Mouse (Mus musculus) hindbrain, embryonic 14.5 days (tissue): ENCODE results near the gene Dmpk. TPM values are rescaled to one million over a fixed set of nuclear protein-coding genes. Genes with fewer than 3 reads are reported as not detected.
"Not testable (repeated sequence)": the region's sequence is repeated elsewhere in the genome, so short reads cannot be mapped to it uniquely, and the experiment has no call there.

ENCODE experiments used
- ATAC-seq: fragments of 200-750 bp; cut with Nextera tagmentation; 2 replicates; pipeline ENCODE4 v1.8.0; 2017; ENCODE audit warnings: moderate number of reproducible peaks, mild to moderate bottlenecking, moderate TSS enrichment, moderate library complexity; ENCODE audit not compliant: low FRiP score
- DNase-seq: peaks from one replicate; pipeline ENCODE4 v3.0.0-alpha.2; 2015; ENCODE audit warnings: low spot score
- H3K27ac ChIP-seq: fragments of 300-500 bp; sonication (generic); 2 replicates; pipeline ENCODE4 v1.5.1; 2014; ENCODE audit warnings: mild to moderate bottlenecking, moderate library complexity
- H3K27me3 ChIP-seq: fragments of 300-500 bp; sonication (generic); 2 replicates; pipeline ENCODE4 v1.6.1; 2014; ENCODE audit warnings: mild to moderate bottlenecking, low read length, mixed read lengths; ENCODE audit not compliant: control insufficient read depth, insufficient read depth
- H3K36me3 ChIP-seq: fragments of 300-500 bp; sonication (generic); replicated peaks from 2 replicates; pipeline ENCODE4 v1.6.1; 2014; ENCODE audit not compliant: control insufficient read depth, insufficient read depth
- H3K4me1 ChIP-seq: fragments of 300-500 bp; sonication (generic); replicated peaks from 2 replicates; pipeline ENCODE4 v1.6.1; 2014; ENCODE audit warnings: antibody characterized with exemption, low read length, mixed read lengths; ENCODE audit not compliant: control insufficient read depth, insufficient read depth
- H3K4me2 ChIP-seq: fragments of 300-500 bp; sonication (generic); replicated peaks from 2 replicates; pipeline ENCODE4 v1.6.1; 2014; ENCODE audit warnings: mild to moderate bottlenecking, moderate library complexity
- H3K4me3 ChIP-seq: fragments of 300-500 bp; sonication (generic); replicated peaks from 2 replicates; pipeline ENCODE4 v1.5.1; 2014; ENCODE audit warnings: mild to moderate bottlenecking, low read length
- H3K9ac ChIP-seq: fragments of 300-500 bp; sonication (generic); 2 replicates; pipeline ENCODE4 v1.6.1; 2014
- H3K9me3 ChIP-seq: fragments of 300-500 bp; sonication (generic); 2 replicates; pipeline ENCODE4 v1.6.1; 2016; ENCODE audit warnings: low read length; ENCODE audit not compliant: control insufficient read depth
- WGBS: fragments of 180-500 bp; shearing (Covaris S2); extraction: QIAGEN DNeasy Blood & Tissue Kit; methylation state at CpG from one replicate; pipeline ENCODE4 v1.1.7; 2014; 5-methylcytosine and 5-hydroxymethylcytosine counted together
- polyA plus RNA-seq: library from polyadenylated mRNA; unstranded; fragments of >200 nt; fragmentation: Nextera tagmentation; extraction: Ambion mirVana; gene quantifications from 2 replicates; pipeline ENCODE4 v1.2.1, GENCODE M21; 2014

Gene Dmpk
- polyA plus RNA-seq, 1 experiment from 2014 or later: 8.9 TPM

DNA sequence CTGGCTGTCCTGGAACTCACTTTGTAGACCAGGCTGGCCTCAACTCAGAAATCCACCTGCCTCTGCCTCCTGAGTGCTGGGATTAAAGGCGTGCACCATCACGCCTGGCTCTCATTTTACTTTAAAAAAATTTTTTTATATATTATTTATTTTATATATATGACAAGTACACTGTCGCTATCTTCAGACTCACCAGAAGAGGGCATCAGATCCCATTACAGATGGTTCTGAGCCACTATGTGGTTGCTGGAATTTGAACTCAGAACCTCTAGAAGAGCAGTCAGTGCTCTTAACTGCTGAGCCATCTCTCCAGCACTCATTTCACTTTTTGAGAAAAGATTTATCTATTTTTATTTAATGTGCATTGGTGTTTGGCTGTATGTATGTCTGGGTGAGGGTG lies 12.6 kb upstream of the Dmpk start:
- H3K9me3 ChIP-seq, H3K4me3 ChIP-seq, DNase-seq, H3K9ac ChIP-seq, H3K4me1 ChIP-seq, H3K36me3 ChIP-seq, H3K4me2 ChIP-seq, H3K27ac ChIP-seq, ATAC-seq: not testable (repeated sequence)
- peaks cover 14% of the 10 kb centered on the region for H3K27me3 ChIP-seq
- 61% methylated on average over 3 of the region's 3 CpGs for WGBS

DNA sequence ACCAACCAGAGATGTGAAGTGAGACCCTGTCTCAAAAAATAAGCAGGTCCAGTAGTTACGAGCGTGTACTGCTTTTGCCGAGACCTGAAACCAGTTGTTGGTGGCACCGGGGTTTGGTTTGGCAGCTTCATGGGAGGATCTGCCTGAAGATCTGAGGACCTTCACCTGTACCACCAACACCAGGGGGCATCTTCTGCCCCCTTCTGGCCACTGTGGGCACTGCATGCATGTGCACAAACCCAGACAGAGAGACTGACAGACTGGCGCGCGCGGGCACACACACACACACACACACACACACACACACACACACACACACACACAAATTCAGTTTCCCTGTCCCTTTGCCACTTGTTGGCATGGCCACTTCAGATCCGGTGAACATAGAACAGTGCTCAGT lies 10.1 kb upstream of the Dmpk start:
- Histone ChIP-seq H3K27ac (no peak overlapping the region), H3K4me1 (peaks cover 22% of the 10 kb centered on the region), H3K9me3 (no peaks in the 10 kb centered on the region), H3K9ac (no peak overlapping the region), H3K4me2 (no peak overlapping the region), H3K4me3 (no peak overlapping the region), H3K36me3 (peaks cover 7% of the 10 kb centered on the region), H3K27me3 (no peaks in the 10 kb centered on the region)
- DNase-seq: no peak
- WGBS: 80% methylated on average over 9 of the region's 9 CpGs
- no peak for ATAC-seq

DNA sequence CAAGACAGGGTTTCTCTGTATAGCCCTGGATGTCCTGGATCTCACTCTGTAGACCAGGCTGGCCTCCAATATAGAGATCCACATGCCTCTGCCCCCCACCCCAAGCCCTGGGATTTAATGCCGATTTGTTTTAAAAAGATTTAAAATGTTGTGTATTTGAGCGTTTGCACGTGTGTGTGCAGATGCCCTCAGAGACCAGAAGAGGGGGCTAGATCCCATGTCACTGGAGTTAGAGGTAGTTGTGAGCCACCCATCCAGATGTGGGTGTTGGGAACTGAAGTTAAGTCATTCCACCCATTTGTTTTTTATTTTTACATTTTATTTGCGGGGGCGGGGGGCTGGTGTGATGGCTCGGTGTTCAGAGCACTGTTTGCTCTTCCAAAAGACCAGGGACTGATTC lies 9.2 kb upstream of the Dmpk start:
- no peaks in the 10 kb centered on the region for H3K9me3 ChIP-seq
- H3K4me1 ChIP-seq: peaks cover 22% of the 10 kb centered on the region
- peaks cover 16% of the 10 kb centered on the region for H3K36me3 ChIP-seq
- DNase-seq (no peak), ATAC-seq (no peak)
- H3K27me3 ChIP-seq: no peaks in the 10 kb centered on the region
- no peak overlapping the region for H3K4me2 ChIP-seq
- H3K27ac ChIP-seq: no peak overlapping the region
- no peak overlapping the region for H3K9ac ChIP-seq
- WGBS: 96% methylated on average over 6 of the region's 6 CpGs
- H3K4me3 ChIP-seq: no peak overlapping the region

DNA sequence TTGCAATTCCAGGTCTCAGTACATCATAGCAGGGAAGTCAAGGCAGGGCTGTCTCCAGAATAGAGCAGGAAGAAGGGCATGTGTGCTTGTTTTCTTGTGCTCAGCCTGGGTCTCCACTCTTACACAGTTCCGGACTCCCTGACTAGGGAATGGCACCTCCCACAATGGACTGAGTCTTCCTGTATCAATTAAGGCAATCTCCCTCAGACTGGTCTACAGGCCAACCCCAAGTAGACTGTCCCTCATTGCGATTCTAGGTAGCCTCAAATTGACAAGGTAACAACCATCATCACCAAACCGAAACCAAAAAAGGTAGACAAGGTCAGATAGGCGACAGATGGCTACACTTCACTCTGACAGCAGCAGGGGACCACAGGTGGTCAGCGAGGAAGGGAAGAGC lies 8.4 kb upstream of the Dmpk start:
- no peak for DNase-seq

DNA sequence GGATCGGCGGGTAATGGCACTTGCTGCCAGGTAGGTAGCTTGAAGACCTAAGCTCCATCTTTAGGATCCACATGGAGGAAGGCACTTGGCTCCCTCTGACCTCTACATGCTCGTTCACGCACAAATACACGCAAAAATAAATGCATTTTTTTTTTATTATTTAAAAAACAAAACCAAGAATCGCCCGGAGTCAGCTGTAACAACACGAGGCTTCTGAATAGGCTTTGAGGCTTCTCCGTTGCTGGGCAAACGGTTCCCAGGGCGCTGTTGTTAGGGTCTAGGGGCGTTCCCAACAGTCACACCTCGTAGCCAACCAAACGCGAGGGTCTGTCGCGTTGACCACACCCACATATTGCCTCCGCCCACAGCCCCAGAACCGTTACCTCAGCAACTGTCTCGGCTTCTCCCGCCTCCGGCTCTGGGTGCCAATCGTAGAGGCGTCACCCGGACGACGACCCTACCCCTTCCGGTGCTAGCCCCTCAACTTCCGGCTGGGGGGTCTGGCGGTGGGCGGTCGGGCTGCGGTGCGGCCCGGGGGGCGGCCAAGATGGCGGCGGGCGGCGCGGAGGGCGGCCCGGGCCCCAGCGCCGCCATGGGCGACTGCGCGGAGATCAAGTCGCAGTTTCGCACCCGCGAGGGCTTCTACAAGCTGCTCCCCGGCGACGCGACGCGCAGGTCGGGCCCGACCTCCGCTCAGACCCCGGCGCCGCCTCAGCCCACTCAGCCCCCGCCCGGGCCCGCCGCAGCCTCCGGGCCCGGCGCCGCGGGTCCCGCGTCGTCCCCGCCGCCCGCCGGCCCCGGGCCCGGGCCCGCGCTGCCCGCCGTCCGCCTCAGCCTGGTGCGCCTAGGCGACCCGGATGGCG lies 7.7 kb upstream of the Dmpk start, which contains the start of gene Dmwd:
Gene Dmwd (plus strand): TSS at position 505 of the 863 bp plus-strand sequence.
- no peaks in the 10 kb centered on the region for H3K9me3 ChIP-seq
- peak within 1 kb of the TSS; percentile 80 for H3K27ac ChIP-seq
- H3K4me2 ChIP-seq: peak within 1 kb of the TSS; percentile 98
- ATAC-seq (peak; percentile 98), DNase-seq (peak; percentile 98)
- no peaks in the 10 kb centered on the region for H3K27me3 ChIP-seq
- H3K4me3 ChIP-seq: peak within 1 kb of the TSS; percentile 94
- H3K4me1 ChIP-seq: peaks cover 22% of the 10 kb centered on the region
- peak within 1 kb of the TSS; percentile 99 for H3K9ac ChIP-seq
- H3K36me3 ChIP-seq: peaks cover 31% of the 10 kb centered on the region
- 1% methylated on average over 58 of the region's 91 CpGs for WGBS

More for the DNA sequence above, 8.4 kb upstream of the Dmpk start:
- peak overlapping the region; percentile 64 for H3K27ac ChIP-seq
- H3K4me3 ChIP-seq: peak overlapping the region; percentile 94
- no peaks in the 10 kb centered on the region for H3K9me3 ChIP-seq
- 61% methylated on average over 5 of the region's 5 CpGs for WGBS
- H3K9ac ChIP-seq: peak overlapping the region; percentile 46
- H3K4me2 ChIP-seq: peak overlapping the region; percentile 98
- H3K27me3 ChIP-seq: no peaks in the 10 kb centered on the region
- no peak for ATAC-seq
- peaks cover 22% of the 10 kb centered on the region for H3K4me1 ChIP-seq
- peaks cover 24% of the 10 kb centered on the region for H3K36me3 ChIP-seq

DNA sequence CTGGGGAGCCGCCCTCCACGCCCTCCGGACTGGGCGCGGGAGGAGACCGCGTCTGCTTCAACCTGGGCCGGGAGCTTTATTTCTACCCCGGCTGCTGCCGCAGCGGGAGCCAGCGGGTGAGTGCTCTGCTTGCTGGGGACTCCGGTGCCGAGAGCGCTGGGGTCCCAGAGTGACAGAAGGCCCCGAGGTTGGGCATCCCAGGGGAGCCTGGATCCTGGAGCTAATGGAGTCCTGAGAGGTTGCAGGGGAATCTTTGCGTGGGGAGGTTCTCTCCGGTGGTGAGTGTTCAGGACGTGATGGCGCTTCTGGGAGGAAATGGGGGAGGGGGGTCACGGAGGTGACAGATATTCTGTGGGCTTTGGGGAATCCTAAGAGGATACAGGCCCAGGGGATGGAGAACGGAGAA lies 7.1 kb upstream of the Dmpk start:
- H3K27me3 ChIP-seq: no peaks in the 10 kb centered on the region
- under 1% methylated on average over 22 of the region's 22 CpGs for WGBS
- ATAC-seq (no peak; the same call in 1 of the 2 replicates), DNase-seq (no peak)
- H3K9me3 ChIP-seq: no peaks in the 10 kb centered on the region
- H3K4me2 ChIP-seq: peak overlapping the region; percentile 98
- H3K36me3 ChIP-seq: peaks cover 37% of the 10 kb centered on the region
- peaks cover 22% of the 10 kb centered on the region for H3K4me1 ChIP-seq
- peak overlapping the region; percentile 80 for H3K27ac ChIP-seq
- H3K9ac ChIP-seq: peak overlapping the region; percentile 99
- H3K4me3 ChIP-seq: peak overlapping the region; percentile 94

DNA sequence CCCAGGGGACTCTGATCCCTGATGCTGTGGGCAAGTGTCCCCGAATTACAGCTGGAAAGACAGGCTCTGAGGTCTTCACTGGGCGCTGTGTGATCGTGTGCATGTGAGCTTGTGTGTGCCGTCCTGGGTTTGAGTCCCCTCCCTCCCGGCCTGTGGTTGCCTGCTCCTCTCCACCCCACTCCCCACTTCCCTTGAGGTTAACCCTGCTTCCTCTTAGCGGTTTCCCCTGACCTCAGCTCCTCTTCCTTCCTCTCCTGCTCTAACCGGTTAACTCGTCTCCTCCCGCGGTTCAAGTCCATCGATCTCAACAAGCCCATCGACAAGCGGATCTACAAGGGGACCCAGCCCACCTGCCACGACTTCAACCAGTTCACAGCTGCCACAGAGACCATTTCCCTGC lies 5.9 kb upstream of the Dmpk start:
- H3K4me1 ChIP-seq: peaks cover 22% of the 10 kb centered on the region
- DNase-seq (no peak), ATAC-seq (no peak)
- H3K9me3 ChIP-seq: no peaks in the 10 kb centered on the region
- H3K4me3 ChIP-seq: peak overlapping the region; percentile 94; the same call in 1 of the 2 replicates
- H3K4me2 ChIP-seq: peak overlapping the region; percentile 98
- peaks cover 49% of the 10 kb centered on the region for H3K36me3 ChIP-seq
- H3K9ac ChIP-seq: peak overlapping the region; percentile 99; the same call in 1 of the 2 replicates
- no peak overlapping the region for H3K27ac ChIP-seq
- 83% methylated on average over 14 of the region's 14 CpGs for WGBS
- no peaks in the 10 kb centered on the region for H3K27me3 ChIP-seq

DNA sequence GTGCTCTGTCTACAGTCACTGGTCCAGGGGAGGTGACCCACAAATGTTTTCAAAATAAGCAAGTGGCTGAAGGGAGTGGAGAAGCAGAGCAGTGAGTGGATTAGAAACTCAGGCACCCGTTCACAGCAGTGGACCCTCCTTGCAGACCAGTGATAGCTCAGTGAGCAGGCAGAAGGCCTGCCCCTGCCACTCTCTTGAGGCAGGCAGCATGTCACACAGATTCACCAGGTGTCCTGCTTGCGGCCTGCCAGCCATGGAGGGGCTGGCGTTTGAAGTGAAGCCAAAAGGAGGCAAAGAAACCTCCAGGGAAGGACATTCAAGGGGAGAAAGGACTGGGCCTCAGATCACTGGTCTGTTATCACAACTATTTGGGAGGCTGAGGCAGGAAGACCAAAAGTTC lies 4.9 kb upstream of the Dmpk start:
- DNase-seq (no peak), ATAC-seq (no peak)
- H3K4me3 ChIP-seq: no peak overlapping the region
- no peaks in the 10 kb centered on the region for H3K27me3 ChIP-seq
- H3K27ac ChIP-seq: no peak overlapping the region
- peaks cover 22% of the 10 kb centered on the region for H3K4me1 ChIP-seq
- no peak overlapping the region for H3K9ac ChIP-seq
- peaks cover 54% of the 10 kb centered on the region for H3K36me3 ChIP-seq
- no peak overlapping the region for H3K4me2 ChIP-seq
- 91% methylated on average over 3 of the region's 3 CpGs for WGBS
- no peaks in the 10 kb centered on the region for H3K9me3 ChIP-seq

DNA sequence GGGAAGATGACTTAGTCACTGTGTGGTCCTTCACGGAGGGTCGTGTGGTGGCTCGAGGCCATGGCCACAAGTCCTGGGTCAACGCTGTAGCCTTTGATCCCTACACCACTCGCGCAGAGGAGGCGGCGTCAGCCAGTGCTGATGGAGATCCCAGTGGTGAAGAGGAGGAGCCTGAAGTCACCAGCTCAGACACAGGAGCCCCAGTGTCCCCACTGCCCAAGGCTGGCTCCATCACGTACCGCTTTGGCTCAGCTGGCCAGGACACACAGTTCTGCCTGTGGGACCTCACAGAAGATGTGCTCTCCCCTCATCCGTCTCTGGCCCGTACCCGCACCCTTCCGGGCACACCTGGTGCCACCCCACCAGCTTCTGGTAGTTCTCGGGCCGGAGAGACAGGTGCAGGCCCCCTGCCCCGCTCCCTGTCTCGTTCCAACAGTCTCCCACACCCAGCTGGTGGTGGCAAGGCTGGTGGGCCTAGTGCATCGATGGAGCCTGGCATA lies 3.1 kb upstream of the Dmpk start:
- DNase-seq: no peak
- ATAC-seq: no peak
- Histone ChIP-seq H3K27ac (no peak overlapping the region), H3K4me2 (no peak overlapping the region), H3K36me3 (peaks cover 58% of the 10 kb centered on the region), H3K9ac (no peak overlapping the region), H3K27me3 (no peaks in the 10 kb centered on the region; the same call in 1 of the 2 replicates), H3K9me3 (no peaks in the 10 kb centered on the region), H3K4me1 (peaks cover 18% of the 10 kb centered on the region), H3K4me3 (no peak overlapping the region)
- 88% methylated on average over 19 of the region's 19 CpGs for WGBS
